Mouse (Mus musculus) urinary bladder, postnatal 25 days (tissue): Measurements from ENCODE around the gene Nedd4.

ENCODE experiments used
- DNase-seq: peaks from one replicate; pipeline ENCODE4 v3.0.0; 2022; ENCODE audit warnings: low spot score

Gene Nedd4

GRCm38 (mm10) chr9:72791681-72792080, 129.5 kb downstream of the Nedd4 start:
- no peak for DNase-seq

GRCm38 (mm10) chr9:72795243-72795642, 133.1 kb downstream of the Nedd4 start:
- no peak for DNase-seq

DNA sequence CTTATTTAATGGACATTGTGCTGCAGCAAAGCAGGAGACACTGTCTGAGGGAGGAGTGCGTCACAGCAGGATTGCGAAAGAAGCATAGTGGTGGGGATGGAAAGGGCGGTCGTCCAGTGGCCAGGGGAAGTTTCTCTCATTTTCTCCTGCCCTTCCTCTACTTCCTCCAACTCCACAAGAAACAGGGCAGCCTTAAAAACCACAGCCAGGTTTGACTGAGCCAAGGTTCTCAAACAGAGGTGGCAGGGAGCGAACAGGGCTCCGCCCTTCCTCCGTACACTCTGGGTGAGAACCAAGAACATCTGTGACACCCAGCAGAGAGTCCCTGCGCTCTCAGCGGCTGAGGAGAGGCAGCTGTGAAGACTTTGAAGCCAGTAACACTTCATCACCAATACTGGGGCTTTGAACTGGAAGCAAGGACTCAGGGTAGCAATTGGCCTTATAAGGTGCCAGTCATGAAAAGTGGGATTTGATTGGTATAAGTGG, 135.0 kb downstream of the Nedd4 start:
- DNase-seq, result peak; percentile 33
